Mouse (Mus musculus): ENCODE measurements at regions not wholly inside any gene's neighbourhood (a gene's known extent, or its start where the extent isn't known, plus 50 kb on each side); places are given as distances from the start of the nearest gene placed in this dataset.

DNA sequence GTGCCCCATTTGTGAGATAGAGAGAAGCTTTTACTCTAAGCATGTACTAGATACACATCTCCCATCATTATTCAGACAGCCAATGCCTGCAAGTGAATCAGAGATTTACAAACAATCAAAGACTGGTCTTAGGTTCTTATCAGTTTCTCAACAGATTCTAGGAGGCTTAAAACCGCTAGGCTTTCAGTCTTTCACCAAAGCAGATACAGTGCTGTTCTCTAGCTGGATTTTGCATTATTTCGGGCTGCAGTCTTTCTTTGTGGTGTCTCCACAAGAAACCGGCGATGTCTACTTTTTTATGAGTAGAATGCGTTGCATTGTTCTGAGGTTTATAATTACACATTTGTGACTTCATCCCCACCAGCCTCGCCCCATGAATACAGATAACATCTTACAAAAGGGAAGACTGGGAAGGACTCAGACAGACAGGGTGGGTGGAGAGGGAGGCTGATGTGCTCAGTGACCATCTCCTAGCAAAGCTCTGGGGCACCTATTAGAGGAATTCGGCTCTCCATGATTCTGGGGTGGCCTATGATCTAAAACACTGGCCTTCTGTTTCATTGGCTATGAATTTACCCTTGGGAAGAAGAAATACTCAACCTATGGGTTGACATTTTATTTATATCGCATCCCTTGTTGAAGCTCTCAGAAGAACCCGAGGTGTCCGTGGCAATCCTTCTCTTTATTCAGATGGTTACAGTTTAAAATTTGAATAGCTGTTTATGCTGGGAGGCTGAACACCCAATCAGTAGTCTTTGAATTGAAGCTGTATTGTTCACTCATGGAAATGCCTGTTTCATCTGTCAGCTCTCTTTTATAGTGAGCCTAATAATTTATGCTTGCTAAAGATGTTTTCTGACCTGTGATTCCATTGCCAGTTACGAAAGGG lies 343.8 kb downstream of the Tmem161b start:
- TF ChIP-seq CTCF (IDR thresholded peaks at IDR 0.05; ENCODE audit: low read depth, low read length) (no peak), POLR2A (IDR thresholded peaks at IDR 0.05; ENCODE audit: extremely low read depth, insufficient read depth, low read length) (no peak)
- DNase-seq (ENCODE audit: extremely low read depth, low read depth, low spot score): no peak
- 78% methylated on average over 11 of the region's 11 CpGs for WGBS
- Histone ChIP-seq H3K27ac (replicated peaks; ENCODE audit: insufficient read depth, low read depth, low read length) (no peak overlapping the region), H3K4me1 (ENCODE audit: control insufficient read depth, insufficient read depth, low read length) (no peaks in the 10 kb centered on the region), H3K9ac (ENCODE audit: low read depth, low read length) (no peak overlapping the region), H3K79me2 (ENCODE audit: control insufficient read depth, insufficient read depth, low read length) (no peaks in the 10 kb centered on the region), H3K36me3 (ENCODE audit: control insufficient read depth, insufficient read depth, low read length) (no peaks in the 10 kb centered on the region), H3K27me3 (ENCODE audit: control insufficient read depth, insufficient read depth, low read length) (no peaks in the 10 kb centered on the region), H3K4me3 (ENCODE audit: insufficient read depth, low read depth, low read length) (no peak overlapping the region)

- Histone ChIP-seq H3K27me3 (ENCODE audit: control insufficient read depth, insufficient read depth, low read length) (no peaks in the 10 kb centered on the region), H3K4me3 (ENCODE audit: insufficient read depth, low read depth, low read length) (no peak overlapping the region), H3K9ac (ENCODE audit: low read depth, low read length) (no peak overlapping the region), H3K27ac (replicated peaks; ENCODE audit: insufficient read depth, low read depth, low read length) (no peak overlapping the region), H3K36me3 (ENCODE audit: control insufficient read depth, insufficient read depth, low read length) (no peaks in the 10 kb centered on the region), H3K4me1 (ENCODE audit: control insufficient read depth, insufficient read depth, low read length) (no peaks in the 10 kb centered on the region), H3K79me2 (ENCODE audit: control insufficient read depth, insufficient read depth, low read length) (no peaks in the 10 kb centered on the region)
- DNase-seq (ENCODE audit: extremely low read depth, low read depth, low spot score): no peak
- TF ChIP-seq POLR2A (IDR thresholded peaks at IDR 0.05; ENCODE audit: extremely low read depth, insufficient read depth, low read length): no peak
- TF ChIP-seq CTCF (IDR thresholded peaks at IDR 0.05; ENCODE audit: low read depth, low read length): no peak
- 80% methylated on average over 6 of the region's 6 CpGs for WGBS
Measured at GRCm38 (mm10) chr13:84566533-84566832, 344.4 kb downstream of the Tmem161b start.

DNA sequence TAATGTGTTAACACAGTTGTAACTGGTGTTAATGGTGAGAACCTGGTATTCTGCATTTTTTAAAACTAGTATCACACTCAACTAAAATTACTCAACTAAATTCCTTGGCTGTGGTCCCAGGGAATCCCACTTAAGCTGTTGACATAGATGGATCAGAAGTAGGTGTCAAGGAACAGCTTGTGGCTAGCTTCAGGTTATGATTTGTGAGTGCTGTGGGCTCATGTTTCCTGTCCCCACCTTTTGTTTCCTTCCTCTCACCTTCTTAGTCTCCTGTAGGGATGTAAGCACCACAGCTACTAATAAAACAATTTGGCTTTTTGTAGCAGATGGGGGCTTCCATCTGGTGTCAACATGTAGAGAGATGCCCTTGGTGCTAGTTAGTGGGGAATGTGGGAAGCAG lies 347.3 kb downstream of the Tmem161b start:
- Histone ChIP-seq H3K79me2 (ENCODE audit: control insufficient read depth, insufficient read depth, low read length) (no peaks in the 10 kb centered on the region), H3K4me3 (ENCODE audit: insufficient read depth, low read depth, low read length) (no peak overlapping the region), H3K27ac (replicated peaks; ENCODE audit: insufficient read depth, low read depth, low read length) (no peak overlapping the region), H3K36me3 (ENCODE audit: control insufficient read depth, insufficient read depth, low read length) (no peaks in the 10 kb centered on the region), H3K9ac (ENCODE audit: low read depth, low read length) (no peak overlapping the region), H3K27me3 (ENCODE audit: control insufficient read depth, insufficient read depth, low read length) (no peaks in the 10 kb centered on the region), H3K4me1 (ENCODE audit: control insufficient read depth, insufficient read depth, low read length) (no peaks in the 10 kb centered on the region)
- DNase-seq (ENCODE audit: extremely low read depth, low read depth, low spot score): no peak
- TF ChIP-seq POLR2A (IDR thresholded peaks at IDR 0.05; ENCODE audit: extremely low read depth, insufficient read depth, low read length) (no peak), CTCF (IDR thresholded peaks at IDR 0.05; ENCODE audit: low read depth, low read length) (no peak)

GRCm38 (mm10) chr13:84570206-84570605 lies 348.1 kb downstream of the Tmem161b start:
- H3K27ac ChIP-seq (replicated peaks; ENCODE audit: insufficient read depth, low read depth, low read length): no peak overlapping the region
- TF ChIP-seq POLR2A (IDR thresholded peaks at IDR 0.05; ENCODE audit: extremely low read depth, insufficient read depth, low read length): no peak
- TF ChIP-seq CTCF (IDR thresholded peaks at IDR 0.05; ENCODE audit: low read depth, low read length): no peak
- WGBS: 78% methylated on average over 2 of the region's 2 CpGs
- H3K4me1 ChIP-seq (ENCODE audit: control insufficient read depth, insufficient read depth, low read length): no peaks in the 10 kb centered on the region
- H3K9ac ChIP-seq (ENCODE audit: low read depth, low read length): no peak overlapping the region
- no peak overlapping the region for H3K4me3 ChIP-seq (ENCODE audit: insufficient read depth, low read depth, low read length)
- H3K79me2 ChIP-seq (ENCODE audit: control insufficient read depth, insufficient read depth, low read length): no peaks in the 10 kb centered on the region
- DNase-seq (ENCODE audit: extremely low read depth, low read depth, low spot score): no peak
- no peaks in the 10 kb centered on the region for H3K27me3 ChIP-seq (ENCODE audit: control insufficient read depth, insufficient read depth, low read length)
- no peaks in the 10 kb centered on the region for H3K36me3 ChIP-seq (ENCODE audit: control insufficient read depth, insufficient read depth, low read length)

- Histone ChIP-seq H3K79me2 (ENCODE audit: control insufficient read depth, insufficient read depth, low read length) (no peaks in the 10 kb centered on the region), H3K4me1 (ENCODE audit: control insufficient read depth, insufficient read depth, low read length) (no peaks in the 10 kb centered on the region), H3K4me3 (ENCODE audit: insufficient read depth, low read depth, low read length) (no peak overlapping the region), H3K27me3 (ENCODE audit: control insufficient read depth, insufficient read depth, low read length) (no peaks in the 10 kb centered on the region), H3K27ac (replicated peaks; ENCODE audit: insufficient read depth, low read depth, low read length) (no peak overlapping the region), H3K36me3 (ENCODE audit: control insufficient read depth, insufficient read depth, low read length) (no peaks in the 10 kb centered on the region), H3K9ac (ENCODE audit: low read depth, low read length) (no peak overlapping the region)
- no peak for TF ChIP-seq POLR2A (IDR thresholded peaks at IDR 0.05; ENCODE audit: extremely low read depth, insufficient read depth, low read length)
- TF ChIP-seq CTCF (IDR thresholded peaks at IDR 0.05; ENCODE audit: low read depth, low read length): no peak
- WGBS: 59% methylated on average over 10 of the region's 10 CpGs
- DNase-seq (ENCODE audit: extremely low read depth, low read depth, low spot score): no peak
Measured at GRCm38 (mm10) chr13:84570984-84571844, 349.1 kb downstream of the Tmem161b start.

DNA sequence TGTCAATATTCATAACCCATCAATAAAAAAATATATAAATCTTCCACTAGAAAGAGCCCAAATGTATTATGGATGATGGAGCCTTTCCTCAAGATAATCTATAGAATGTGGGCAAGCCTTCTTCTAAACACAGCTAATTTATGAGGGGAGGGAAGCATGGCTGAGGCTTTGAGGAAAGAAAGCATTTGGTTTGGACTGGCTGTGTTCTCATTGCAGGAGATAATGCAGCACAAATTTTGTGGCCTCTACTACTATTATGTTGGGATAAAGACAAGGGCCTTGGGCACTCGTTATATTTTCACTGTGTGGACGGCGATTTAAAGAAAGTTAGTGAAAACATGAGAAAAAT lies 349.7 kb downstream of the Tmem161b start:
- DNase-seq (ENCODE audit: extremely low read depth, low read depth, low spot score): no peak
- Histone ChIP-seq H3K36me3 (ENCODE audit: control insufficient read depth, insufficient read depth, low read length) (no peaks in the 10 kb centered on the region), H3K4me3 (ENCODE audit: insufficient read depth, low read depth, low read length) (no peak overlapping the region), H3K9ac (ENCODE audit: low read depth, low read length) (no peak overlapping the region), H3K79me2 (ENCODE audit: control insufficient read depth, insufficient read depth, low read length) (no peaks in the 10 kb centered on the region), H3K27me3 (ENCODE audit: control insufficient read depth, insufficient read depth, low read length) (no peaks in the 10 kb centered on the region), H3K4me1 (ENCODE audit: control insufficient read depth, insufficient read depth, low read length) (no peaks in the 10 kb centered on the region), H3K27ac (replicated peaks; ENCODE audit: insufficient read depth, low read depth, low read length) (no peak overlapping the region)
- WGBS: 86% methylated on average over 3 of the region's 3 CpGs
- TF ChIP-seq CTCF (IDR thresholded peaks at IDR 0.05; ENCODE audit: low read depth, low read length) (no peak), POLR2A (IDR thresholded peaks at IDR 0.05; ENCODE audit: extremely low read depth, insufficient read depth, low read length) (no peak)

Data from liver, adult 2 months (tissue).